Mouse (Mus musculus) olfactory bulb, adult 2 months (tissue): ENCODE results near the gene Chrna9. TPM values are rescaled to one million over a fixed set of nuclear protein-coding genes. Genes with fewer than 3 reads are reported as not detected.
"Not testable (repeated sequence)": the region's sequence is repeated elsewhere in the genome, so short reads cannot be mapped to it uniquely, and the experiment has no call there.

Experiments used
- H3K27ac ChIP-seq: fragments of 200-500 bp; 2 replicates; pipeline ENCODE4 v1.5.1; 2012; ENCODE audit warnings: low read depth, low read length; ENCODE audit not compliant: insufficient read depth
- H3K4me1 ChIP-seq: fragments of 200-500 bp; 2 replicates; pipeline ENCODE4 v1.6.1; 2012; ENCODE audit warnings: low read length; ENCODE audit not compliant: control insufficient read depth, insufficient read depth
- H3K4me3 ChIP-seq: fragments of 200-500 bp; 2 replicates; pipeline ENCODE4 v1.5.1; 2012; ENCODE audit warnings: mild to moderate bottlenecking, low read depth, low read length, moderate library complexity; ENCODE audit not compliant: insufficient read depth
- CTCF ChIP-seq: fragments of 200-500 bp; IDR thresholded peaks from 2 replicates; pipeline ENCODE4 v1.5.1; 2012; ENCODE audit warnings: low read depth, mild to moderate bottlenecking, low read length, moderate library complexity; ENCODE audit not compliant: insufficient read depth
- POLR2A ChIP-seq: fragments of 200-500 bp; IDR thresholded peaks from 2 replicates; pipeline ENCODE4 v1.6.1; 2012; ENCODE audit warnings: mild to moderate bottlenecking, low read depth, low read length, moderate library complexity; ENCODE audit not compliant: insufficient read depth
- WGBS: fragments of 180-500 bp; shearing (Covaris S2); methylation state at CpG from one replicate; pipeline ENCODE4 v1.1.7; 2018; 5-methylcytosine and 5-hydroxymethylcytosine counted together
- polyA plus RNA-seq: library from polyadenylated mRNA; stranded (reverse); fragments of >200 nt; gene quantifications from 2 replicates; pipeline ENCODE4 v1.2.4, GENCODE M21; 2012; ENCODE audit warnings: low replicate concordance; ENCODE audit not compliant: missing spikeins, insufficient read depth, insufficient read length

The Chrna9 gene
- polyA plus RNA-seq, 1 experiment = 609 TPM

- 93% methylated on average over 11 of the region's 11 CpGs for WGBS
- Histone ChIP-seq H3K4me1 (peaks cover 4% of the 10 kb centered on the region), H3K27ac (no peak overlapping the region), H3K4me3 (no peak overlapping the region)
- TF ChIP-seq POLR2A = no peak
- no peak for TF ChIP-seq CTCF
Measured at GRCm38 (mm10) chr5:65960597-65960950, 25.9 kb downstream of the Chrna9 start.

- no peaks in the 10 kb centered on the region for H3K4me1 ChIP-seq
- TF ChIP-seq POLR2A (no peak), CTCF (no peak)
- 96% methylated on average over 5 of the region's 5 CpGs for WGBS
- H3K27ac ChIP-seq = no peak overlapping the region
- H3K4me3 ChIP-seq = no peak overlapping the region
Measured at GRCm38 (mm10) chr5:65963291-65963690, 28.6 kb downstream of the Chrna9 start.

- WGBS = 51% methylated on average over 7 of the region's 7 CpGs
- Histone ChIP-seq H3K27ac (no peak overlapping the region), H3K4me3 (no peak overlapping the region), H3K4me1 (no peaks in the 10 kb centered on the region)
- TF ChIP-seq POLR2A (no peak), CTCF (no peak)
Measured at GRCm38 (mm10) chr5:65965771-65966279, 31.1 kb downstream of the Chrna9 start.

GRCm38 (mm10) chr5:65967091-65967490 lies 32.4 kb downstream of the Chrna9 start:
- TF ChIP-seq CTCF = no peak
- no peak for TF ChIP-seq POLR2A
- no peak overlapping the region for H3K4me3 ChIP-seq
- 71% methylated on average over 12 of the region's 12 CpGs for WGBS

GRCm38 (mm10) chr5:65968004-65968403 lies 33.3 kb downstream of the Chrna9 start:
- Histone ChIP-seq H3K4me1 (no peaks in the 10 kb centered on the region), H3K27ac (no peak overlapping the region), H3K4me3 (no peak overlapping the region)
- 97% methylated on average over 3 of the region's 3 CpGs for WGBS
- TF ChIP-seq CTCF (no peak), POLR2A (no peak)

More at GRCm38 (mm10) chr5:65967091-65967490, 32.4 kb downstream of the Chrna9 start:
- no peak overlapping the region for H3K27ac ChIP-seq
- H3K4me1 ChIP-seq = no peaks in the 10 kb centered on the region

GRCm38 (mm10) chr5:65973189-65973588 lies 38.5 kb downstream of the Chrna9 start:
- Histone ChIP-seq H3K27ac (no peak overlapping the region), H3K4me3 (no peak overlapping the region), H3K4me1 (no peaks in the 10 kb centered on the region)
- TF ChIP-seq POLR2A (no peak), CTCF (no peak)
- 80% methylated on average over 2 of the region's 2 CpGs for WGBS

GRCm38 (mm10) chr5:65975731-65976130 lies 41.0 kb downstream of the Chrna9 start:
- TF ChIP-seq CTCF = no peak
- TF ChIP-seq POLR2A = no peak
- 87% methylated on average over 13 of the region's 13 CpGs for WGBS
- Histone ChIP-seq H3K4me1 (no peaks in the 10 kb centered on the region), H3K27ac (no peak overlapping the region), H3K4me3 (no peak overlapping the region)

GRCm38 (mm10) chr5:65986426-65986825 lies 51.7 kb downstream of the Chrna9 start:
- WGBS = 97% methylated on average over 5 of the region's 5 CpGs
- no peak overlapping the region for H3K4me3 ChIP-seq
- H3K27ac ChIP-seq = no peak overlapping the region
- no peaks in the 10 kb centered on the region for H3K4me1 ChIP-seq
- no peak for TF ChIP-seq CTCF
- TF ChIP-seq POLR2A = no peak

- H3K4me3 ChIP-seq, H3K27ac ChIP-seq: not testable (repeated sequence)
- 77% methylated on average over 3 of the region's 3 CpGs for WGBS
Measured at GRCm38 (mm10) chr5:65987004-65987403, 52.3 kb downstream of the Chrna9 start.

GRCm38 (mm10) chr5:65991191-65991590 lies 56.5 kb downstream of the Chrna9 start:
- H3K4me1 ChIP-seq = no peaks in the 10 kb centered on the region
- H3K4me3 ChIP-seq = no peak overlapping the region
- no peak overlapping the region for H3K27ac ChIP-seq
- TF ChIP-seq POLR2A = no peak
- TF ChIP-seq CTCF = no peak
- 76% methylated on average over 2 of the region's 2 CpGs for WGBS

More at GRCm38 (mm10) chr5:65987004-65987403, 52.3 kb downstream of the Chrna9 start:
- H3K4me1 ChIP-seq = not testable (repeated sequence)
